Mouse (Mus musculus): ENCODE measurements at regions not wholly inside any gene's neighbourhood (a gene's known extent, or its start where the extent isn't known, plus 50 kb on each side); places are given as distances from the start of the nearest gene placed in this dataset.

GRCm38 (mm10) chr2:79137694-79138171 lies 117.5 kb upstream of the Itga4 start (continued):
- TF ChIP-seq HCFC1 (IDR thresholded peaks at IDR 0.05; ENCODE audit: low read depth, low read length), result no peak
- TF ChIP-seq CHD1 (IDR thresholded peaks at IDR 0.05; ENCODE audit: low read depth, low read length), result no peak
- peak; percentile 59 for TF ChIP-seq ELF1 (IDR thresholded peaks at IDR 0.05; ENCODE audit: low read depth, low read length)
- TF ChIP-seq KAT2A (IDR thresholded peaks at IDR 0.05; ENCODE audit: insufficient replicate concordance, low read length), result no peak
- TF ChIP-seq JUND (conservative IDR thresholded peaks at IDR 0.05; ENCODE audit: low read depth, low read length), result no peak; the same call in 1 of the 2 replicates
- TF ChIP-seq RAD21 (IDR thresholded peaks at IDR 0.05; ENCODE audit: low read depth, low read length), result no peak; the same call in 1 of the 2 replicates
- TF ChIP-seq SIN3A (IDR thresholded peaks at IDR 0.05; ENCODE audit: low read length), result no peak
- no peak for TF ChIP-seq ZC3H11A (IDR thresholded peaks at IDR 0.05; ENCODE audit: low read depth, low read length)
- peak; percentile 91; the same call in 1 of the 2 replicates for TF ChIP-seq MEF2A (IDR thresholded peaks at IDR 0.05; ENCODE audit: borderline replicate concordance, low read depth, low read length)
- TF ChIP-seq POLR2AphosphoS2 (IDR thresholded peaks at IDR 0.05; ENCODE audit: low read depth, low read length), result 0 out of 2 replicates have a peak, but pooled peaks have one; percentile 11
- TF ChIP-seq TBP (conservative IDR thresholded peaks at IDR 0.05; ENCODE audit: low read depth, low read length), result peak; percentile 83; the same call in 1 of the 2 replicates

- no peaks in the 10 kb centered on the region for H3K36me3 ChIP-seq (replicated peaks in 1 of 2; ENCODE audit: control insufficient read depth in 1 of 2, insufficient read depth in 1 of 2, low read length in 1 of 2)
- peak overlapping the region; percentile 84 for H3K27ac ChIP-seq (ENCODE audit: insufficient read depth, low read depth)
- H3K4me3 ChIP-seq (replicated peaks in 1 of 3; ENCODE audit: low read depth in 2 of 3, low read length in 2 of 3, poor library complexity in 1 of 3), result peak overlapping the region; percentile 28 to 48 (median 42)
- H3K4me2 ChIP-seq (ENCODE audit: insufficient read depth, low read depth, poor library complexity, severe bottlenecking), result peak overlapping the region; percentile 99
- no peaks in the 10 kb centered on the region for H3K27me3 ChIP-seq (replicated peaks)
- DNase-seq (ENCODE audit: extremely low read depth), result no peak
- dilution Hi-C loops (cut with MboI; ENCODE audit: extremely low pct_ligation_motif_present, extremely low pct_unique_long_range_greater_than_20kb, low sequenced_read_pairs) (no loop called here), in situ Hi-C loops (cut with MboI; ENCODE audit: low pct_ligation_motif_present, low pct_unique_long_range_greater_than_20kb, low sequenced_read_pairs) (loop anchor here (5.0 to 10.0 kb wide), 2 partner anchors 119 to 164 kb away; partner anchors contain the start of gene Itga4)
- H3K79me2 ChIP-seq (replicated peaks; ENCODE audit: control insufficient read depth, extremely low read depth, insufficient read depth, poor library complexity, severe bottlenecking), result peaks cover 5% of the 10 kb centered on the region
- peaks cover 8 to 54% of the 10 kb centered on the region in 2 experiments for H3K4me1 ChIP-seq (ENCODE audit: control insufficient read depth in 1 of 2, insufficient read depth in 2 of 2)
- peak overlapping the region; percentile 97 for H3K9ac ChIP-seq (ENCODE audit: insufficient read depth, low read depth)
- H3K9me3 ChIP-seq (replicated peaks; ENCODE audit: low read length), result no peaks in the 10 kb centered on the region
- TF ChIP-seq USF1 (IDR thresholded peaks at IDR 0.05; ENCODE audit: low read depth, low read length), result no peak
- no peak for TF ChIP-seq CHD2 (IDR thresholded peaks at IDR 0.05; ENCODE audit: low read length)
- no peak for TF ChIP-seq BHLHE40 (IDR thresholded peaks at IDR 0.05; ENCODE audit: low read depth, low read length)
- TF ChIP-seq ZMIZ1 (IDR thresholded peaks at IDR 0.05; ENCODE audit: low read depth, low read length), result peak; percentile 65
- TF ChIP-seq ZKSCAN1 (IDR thresholded peaks at IDR 0.05; ENCODE audit: borderline replicate concordance, low read depth, low read length), result no peak
- TF ChIP-seq MEF2A (IDR thresholded peaks at IDR 0.05; ENCODE audit: borderline replicate concordance, low read depth, low read length), result 0 out of 2 replicates have a peak, but pooled peaks have one; percentile 27
- no peak for TF ChIP-seq TCF12 (IDR thresholded peaks at IDR 0.05; ENCODE audit: low read depth, low read length)
- no peak; the same call in 1 of the 2 replicates for TF ChIP-seq POLR2AphosphoS2 (IDR thresholded peaks at IDR 0.05; ENCODE audit: low read depth, low read length)
- peak; percentile 54; the same call in 1 of the 2 replicates for TF ChIP-seq E2F4 (IDR thresholded peaks at IDR 0.05; ENCODE audit: insufficient replicate concordance, low read depth, low read length)
- TF ChIP-seq MAFK (IDR thresholded peaks at IDR 0.05; ENCODE audit: insufficient replicate concordance, low read length), result no peak
- no peak for TF ChIP-seq SMC3 (IDR thresholded peaks at IDR 0.05; ENCODE audit: low read depth, low read length)
- no peak for TF ChIP-seq HCFC1 (IDR thresholded peaks at IDR 0.05; ENCODE audit: low read depth, low read length)
- TF ChIP-seq RAD21 (IDR thresholded peaks at IDR 0.05; ENCODE audit: low read depth, low read length), result no peak
- no peak for TF ChIP-seq NELFE (IDR thresholded peaks at IDR 0.05; ENCODE audit: low read depth, low read length)
- no peak for TF ChIP-seq MXI1 (IDR thresholded peaks at IDR 0.05; ENCODE audit: low read depth, low read length)
- no peak for TF ChIP-seq UBTF (IDR thresholded peaks at IDR 0.05; ENCODE audit: low read depth, low read length)
- TF ChIP-seq ZC3H11A (IDR thresholded peaks at IDR 0.05; ENCODE audit: low read depth, low read length), result no peak
- no peak for TF ChIP-seq RCOR1 (conservative IDR thresholded peaks at IDR 0.05; ENCODE audit: low read depth, low read length)
- 0 out of 2 replicates have a peak, but pooled peaks have one; percentile 14 for TF ChIP-seq POLR2A (IDR thresholded peaks at IDR 0.05; ENCODE audit: low read depth, low read length)
- TF ChIP-seq USF2 (conservative IDR thresholded peaks at IDR 0.05; ENCODE audit: low read depth, low read length), result no peak
- no peak for TF ChIP-seq GABPA (IDR thresholded peaks at IDR 0.05; ENCODE audit: insufficient replicate concordance, low read depth, low read length)
- no peak for TF ChIP-seq PAX5 (IDR thresholded peaks at IDR 0.05; ENCODE audit: low read length)
- no peak for TF ChIP-seq NRF1 (IDR thresholded peaks at IDR 0.05; ENCODE audit: low read depth, low read length)
- TF ChIP-seq EP300 (IDR thresholded peaks at IDR 0.05; ENCODE audit: low read length), result peak; percentile 17; the same call in 1 of the 2 replicates
- TF ChIP-seq JUN (IDR thresholded peaks at IDR 0.05; ENCODE audit: insufficient read depth, low read depth, low read length), result no peak
- TF ChIP-seq TBP (conservative IDR thresholded peaks at IDR 0.05; ENCODE audit: low read depth, low read length), result no peak
- TF ChIP-seq JUND (conservative IDR thresholded peaks at IDR 0.05; ENCODE audit: low read depth, low read length), result 0 out of 2 replicates have a peak, but pooled peaks have one; percentile 22
- no peak for TF ChIP-seq CTCF (conservative IDR thresholded peaks at IDR 0.05 in 1 of 2, IDR thresholded peaks at IDR 0.05 in 1 of 2; ENCODE audit: low read depth in 2 of 2, low read length in 2 of 2)
- no peak for TF ChIP-seq MAZ (IDR thresholded peaks at IDR 0.05; ENCODE audit: low read depth, low read length)
- no peak for TF ChIP-seq ELF1 (IDR thresholded peaks at IDR 0.05; ENCODE audit: low read depth, low read length)
- no peak for TF ChIP-seq MAX (IDR thresholded peaks at IDR 0.05; ENCODE audit: low read length)
Observed at GRCm38 (mm10) chr2:79138368-79139109, 116.7 kb upstream of the Itga4 start.
